Mouse (Mus musculus): ENCODE results near the gene Adrm1. TPM values are rescaled to one million over a fixed set of nuclear protein-coding genes. Genes with fewer than 3 reads are reported as not detected.

Gene Adrm1
- total RNA-seq, 4 experiments from 2014 or later = 97.9 to 107 (median 104) TPM

- peak in 1 of 2 experiments; percentile 46 for DNase-seq (ENCODE audit: low spot score in 2 of 2)
Observed at GRCm38 (mm10) chr2:180217587-180217986, 46.3 kb downstream of the Adrm1 start.

DNA sequence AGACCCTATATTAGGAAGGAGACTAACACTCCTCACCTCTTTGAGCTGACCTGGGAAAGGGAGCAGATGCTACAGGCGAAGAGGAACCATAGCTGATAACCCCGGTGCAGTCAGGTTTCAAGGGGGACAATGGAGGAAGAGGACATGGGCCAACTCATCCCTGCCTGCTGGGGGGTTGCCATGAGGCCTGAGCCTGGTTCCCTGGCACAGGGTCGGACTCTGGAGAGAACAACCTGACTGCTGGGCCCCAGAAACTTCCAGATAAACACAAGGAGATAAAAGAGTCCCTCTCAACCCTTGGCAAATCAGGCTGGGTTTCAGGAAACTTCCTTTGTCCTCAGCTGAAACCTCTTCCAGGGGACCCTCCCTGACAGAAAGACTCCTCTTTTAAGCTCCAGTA, 47.0 kb downstream of the Adrm1 start:
- DNase-seq (ENCODE audit: low spot score in 2 of 2) = no peak

DNA sequence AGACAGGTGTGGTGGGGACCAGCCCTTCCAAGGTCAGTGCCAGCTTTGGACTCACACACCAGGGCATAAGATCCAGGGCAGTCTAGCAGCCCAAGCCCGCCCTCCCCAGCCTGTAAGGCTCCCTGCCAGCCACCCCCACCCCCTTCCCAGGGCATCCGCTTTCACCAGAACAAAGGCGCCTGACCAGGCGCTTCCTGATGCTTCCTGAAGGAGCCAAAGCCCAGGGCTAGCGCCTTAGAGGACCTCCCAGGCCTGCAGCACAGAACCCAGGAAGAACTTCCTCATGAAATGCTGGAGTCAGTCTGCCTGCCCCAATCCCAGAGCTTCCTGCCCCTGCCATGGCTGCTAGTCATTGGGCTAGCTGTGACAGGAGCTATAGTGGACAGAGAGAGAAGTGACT, 47.4 kb downstream of the Adrm1 start:
- DNase-seq (ENCODE audit: low spot score in 2 of 2) = no peak

GRCm38 (mm10) chr2:180219145-180219943, 48.1 kb downstream of the Adrm1 start:
- no peak for DNase-seq (ENCODE audit: low spot score in 2 of 2)

DNA sequence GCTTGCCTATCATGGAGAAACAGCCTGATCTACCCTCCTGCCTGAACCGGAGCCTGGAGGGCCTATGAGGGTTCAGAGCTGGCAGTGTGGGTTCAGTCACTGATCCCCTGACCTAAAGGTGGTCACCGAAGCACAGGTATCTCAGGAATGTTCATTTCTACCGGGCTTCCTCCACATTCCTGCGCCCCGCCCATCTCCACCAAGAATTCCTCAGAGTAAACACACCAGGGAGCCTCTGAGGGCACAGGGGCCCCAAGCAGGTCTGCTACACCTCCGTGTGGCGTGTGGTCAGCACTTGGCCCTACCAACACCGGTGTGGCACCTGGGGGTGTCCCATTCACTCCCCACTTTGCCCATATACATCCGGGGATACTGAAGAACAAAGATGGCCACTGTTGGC, 48.9 kb downstream of the Adrm1 start:
- DNase-seq (ENCODE audit: low spot score in 2 of 2) = no peak

DNA sequence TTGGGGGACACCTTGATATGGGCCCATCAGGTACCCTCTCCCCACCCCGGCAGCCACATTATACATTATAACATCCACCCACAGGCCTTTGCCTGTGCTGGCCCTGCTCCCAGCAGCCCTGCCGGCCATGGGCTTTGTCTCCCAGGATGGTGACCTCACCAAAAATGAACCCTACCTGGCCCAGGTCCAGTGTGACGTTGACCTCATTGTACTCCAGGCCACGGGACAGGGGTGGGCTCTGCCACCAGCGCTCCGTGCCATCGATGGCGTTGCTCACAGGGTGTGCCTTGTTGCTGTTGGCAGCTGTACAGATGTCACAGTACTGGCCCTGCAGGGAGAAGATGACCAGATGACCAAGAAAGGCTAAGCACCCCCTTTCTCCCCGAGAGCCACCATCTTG, 49.8 kb downstream of the Adrm1 start:
- DNase-seq (ENCODE audit: low spot score in 2 of 2) = no peak

DNA sequence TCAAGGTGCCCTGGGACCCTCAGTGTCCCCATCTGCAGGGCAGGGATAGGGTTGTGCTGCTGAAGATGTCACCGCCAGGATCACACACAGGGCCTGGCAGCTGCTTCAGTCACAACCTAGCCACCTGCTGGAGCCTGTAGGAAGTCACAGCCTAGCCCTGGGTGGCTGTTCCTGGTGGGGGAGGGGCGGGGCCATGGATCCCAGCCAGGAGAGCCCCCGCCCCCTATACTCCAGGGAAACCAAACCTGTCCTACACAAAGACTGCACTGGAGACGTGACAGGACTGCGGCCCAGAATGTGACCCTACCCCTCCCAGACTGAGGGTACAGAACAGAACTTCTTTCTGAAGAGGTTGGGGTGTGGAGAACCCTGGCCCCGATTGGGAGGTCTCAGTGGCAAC, 51.0 kb downstream of the Adrm1 start:
- DNase-seq (ENCODE audit: low spot score in 2 of 2) = no peak

DNA sequence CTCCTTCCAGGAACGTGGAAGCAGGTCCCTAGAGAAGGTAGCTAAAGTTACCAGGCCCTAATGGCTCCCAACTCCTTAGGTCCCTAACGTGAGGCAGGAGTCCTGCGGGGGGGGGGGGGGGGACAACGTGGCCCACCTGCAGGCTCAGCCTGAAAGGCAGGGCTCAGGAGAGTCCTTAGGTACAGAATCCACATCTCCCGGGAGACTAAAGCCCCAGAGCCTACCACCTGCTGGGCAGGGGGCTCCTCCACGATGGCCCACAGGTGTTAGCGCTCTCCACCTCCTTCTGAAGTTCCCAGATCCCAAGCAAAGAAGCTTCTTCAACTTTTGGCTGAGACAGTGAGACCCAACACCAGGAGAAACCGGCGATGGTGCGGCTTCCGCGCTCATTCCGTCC, 53.4 kb downstream of the Adrm1 start:
- no peak for DNase-seq (ENCODE audit: low spot score in 2 of 2)

DNA sequence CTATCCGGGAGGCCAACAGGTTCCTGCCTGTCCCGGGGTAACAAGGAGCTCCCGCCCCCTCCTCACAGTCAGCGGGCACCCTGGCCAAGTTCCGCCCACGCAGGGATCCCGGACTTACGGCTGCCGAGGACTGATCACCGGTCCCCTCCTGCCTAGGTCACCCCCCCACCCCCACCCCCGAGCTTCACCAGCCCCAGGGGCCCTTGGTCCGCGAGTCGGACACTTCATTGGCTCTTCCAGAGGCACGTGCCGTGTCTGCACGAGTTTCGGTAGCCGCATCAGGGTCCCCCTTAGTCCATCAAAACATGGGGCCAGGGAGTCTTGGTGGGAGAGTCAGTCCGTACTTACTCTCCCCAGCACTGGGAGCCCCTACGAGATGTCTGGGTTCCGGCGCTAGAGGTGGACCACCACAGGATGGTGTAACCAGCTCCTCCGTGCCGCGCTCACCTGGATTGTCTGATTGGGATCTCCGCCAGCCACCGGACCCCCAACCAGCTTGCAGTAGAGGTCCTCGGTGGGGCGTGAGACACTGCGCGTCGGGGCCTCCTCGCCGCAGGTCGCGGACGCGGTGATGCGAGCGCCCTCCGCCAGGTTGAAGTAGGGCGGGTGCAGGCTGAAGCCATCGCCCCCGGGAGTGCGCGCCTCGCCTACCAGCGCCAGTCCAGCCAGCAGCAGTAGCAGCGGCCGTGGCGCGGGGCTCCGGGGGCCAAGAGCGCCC, 53.9 kb downstream of the Adrm1 start:
- no peak for DNase-seq (ENCODE audit: low spot score in 2 of 2)

Small RNA genes within 50 kb of the gene (microRNA-seq; reads per million reads assigned to microRNA genes)
- gene Mir7005 = 0 to 1.0 reads per million in 2 experiments

Other genes with a start within 250 kb of the Adrm1 start
- 10 to 100 TPM; 22.0 to 23.5 (median 22.3) TPM for gene Taf4, start 194.8 kb upstream of the Adrm1 start, total RNA-seq (2022)
- gene Lsm14b, start 146.5 kb upstream of the Adrm1 start, total RNA-seq (2022) = 10 to 100 TPM; 83.3 to 97.9 (median 92.6) TPM
- 100 to 1,000 TPM; 152 to 188 (median 166) TPM for gene Psma7, start 129.1 kb upstream of the Adrm1 start, total RNA-seq (2022)
- gene Ss18l1, start 129.0 kb upstream of the Adrm1 start, total RNA-seq (2022) = 10 to 100 TPM; 41.2 to 46.5 (median 43.2) TPM
- 10 to 100 TPM; 15.6 to 25.8 (median 19.3) TPM for gene Mtg2, start 100.9 kb upstream of the Adrm1 start, total RNA-seq (2022)
- 10 to 100 TPM; 48.3 to 55.8 (median 50.0) TPM for gene Hrh3, start 67.0 kb upstream of the Adrm1 start, total RNA-seq (2022)
- gene Osbpl2, start 52.2 kb upstream of the Adrm1 start, total RNA-seq (2022) = 10 to 100 TPM; 49.3 to 57.5 (median 52.7) TPM
- 10 to 100 TPM in 2 of 4 experiments, 1 to 10 TPM in 2; 7.6 to 11.7 (median 10.2) TPM for gene Lama5, start 54.4 kb downstream of the Adrm1 start, total RNA-seq (2022)
- gene Rps21, start 85.9 kb downstream of the Adrm1 start, total RNA-seq (2022) = 100 to 1,000 TPM; 566 to 881 (median 750) TPM
- 10 to 100 TPM; 30.1 to 32.9 (median 31.7) TPM for gene Cables2, start 102.0 kb downstream of the Adrm1 start, total RNA-seq (2022)
- not detected for gene Rbbp8nl, start 118.4 kb downstream of the Adrm1 start, total RNA-seq (2022)
- not detected for gene Gata5, start 163.2 kb downstream of the Adrm1 start, total RNA-seq (2022)